Mouse (Mus musculus) hindbrain, embryonic 14.5 days (tissue): ENCODE results near the gene Lpp. TPM values are rescaled to one million over a fixed set of nuclear protein-coding genes. Genes with fewer than 3 reads are reported as not detected.

ENCODE experiments used
- ATAC-seq: fragments of 200-750 bp; cut with Nextera tagmentation; 2 replicates; pipeline ENCODE4 v1.8.0; 2017; ENCODE audit warnings: moderate number of reproducible peaks, mild to moderate bottlenecking, moderate TSS enrichment, moderate library complexity; ENCODE audit not compliant: low FRiP score
- DNase-seq: peaks from one replicate; pipeline ENCODE4 v3.0.0-alpha.2; 2015; ENCODE audit warnings: low spot score
- H3K27ac ChIP-seq: fragments of 300-500 bp; sonication (generic); 2 replicates; pipeline ENCODE4 v1.5.1; 2014; ENCODE audit warnings: mild to moderate bottlenecking, moderate library complexity
- H3K27me3 ChIP-seq: fragments of 300-500 bp; sonication (generic); 2 replicates; pipeline ENCODE4 v1.6.1; 2014; ENCODE audit warnings: mild to moderate bottlenecking, low read length, mixed read lengths; ENCODE audit not compliant: control insufficient read depth, insufficient read depth
- H3K36me3 ChIP-seq: fragments of 300-500 bp; sonication (generic); replicated peaks from 2 replicates; pipeline ENCODE4 v1.6.1; 2014; ENCODE audit not compliant: control insufficient read depth, insufficient read depth
- H3K4me1 ChIP-seq: fragments of 300-500 bp; sonication (generic); replicated peaks from 2 replicates; pipeline ENCODE4 v1.6.1; 2014; ENCODE audit warnings: antibody characterized with exemption, low read length, mixed read lengths; ENCODE audit not compliant: control insufficient read depth, insufficient read depth
- H3K4me2 ChIP-seq: fragments of 300-500 bp; sonication (generic); replicated peaks from 2 replicates; pipeline ENCODE4 v1.6.1; 2014; ENCODE audit warnings: mild to moderate bottlenecking, moderate library complexity
- H3K4me3 ChIP-seq: fragments of 300-500 bp; sonication (generic); replicated peaks from 2 replicates; pipeline ENCODE4 v1.5.1; 2014; ENCODE audit warnings: mild to moderate bottlenecking, low read length
- H3K9ac ChIP-seq: fragments of 300-500 bp; sonication (generic); 2 replicates; pipeline ENCODE4 v1.6.1; 2014
- H3K9me3 ChIP-seq: fragments of 300-500 bp; sonication (generic); 2 replicates; pipeline ENCODE4 v1.6.1; 2016; ENCODE audit warnings: low read length; ENCODE audit not compliant: control insufficient read depth
- WGBS: fragments of 180-500 bp; shearing (Covaris S2); extraction: QIAGEN DNeasy Blood & Tissue Kit; methylation state at CpG from one replicate; pipeline ENCODE4 v1.1.7; 2014; 5-methylcytosine and 5-hydroxymethylcytosine counted together
- polyA plus RNA-seq: library from polyadenylated mRNA; unstranded; fragments of >200 nt; fragmentation: Nextera tagmentation; extraction: Ambion mirVana; gene quantifications from 2 replicates; pipeline ENCODE4 v1.2.1, GENCODE M21; 2014

Lpp gene
- polyA plus RNA-seq, 1 experiment from 2014 or later = 13.0 TPM

DNA sequence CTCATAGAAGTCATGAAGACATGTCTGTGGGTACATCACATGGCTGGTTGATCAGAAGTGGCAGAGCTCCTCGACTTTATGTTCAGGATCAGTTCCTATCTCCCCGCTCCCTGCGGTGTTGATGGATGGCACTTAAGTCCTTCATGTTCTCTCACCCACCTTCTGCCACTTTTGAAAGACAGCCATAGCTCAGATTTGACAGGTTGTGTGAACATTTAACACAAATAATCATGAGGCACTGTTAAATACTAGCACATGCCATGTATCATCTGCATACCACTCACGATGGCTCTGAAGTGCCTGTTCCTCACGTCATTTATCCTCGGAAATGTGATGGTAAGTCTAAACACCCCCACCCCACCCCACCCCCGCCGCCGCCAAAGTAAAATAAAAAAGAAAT lies 441.2 kb downstream of the Lpp start:
- no peak overlapping the region for H3K4me3 ChIP-seq
- no peak for DNase-seq
- H3K4me1 ChIP-seq = no peaks in the 10 kb centered on the region
- H3K27me3 ChIP-seq = no peaks in the 10 kb centered on the region
- H3K4me2 ChIP-seq = no peak overlapping the region
- H3K27ac ChIP-seq = no peak overlapping the region
- no peak for ATAC-seq
- WGBS = 89% methylated on average over 9 of the region's 9 CpGs
- H3K9ac ChIP-seq = no peak overlapping the region
- H3K36me3 ChIP-seq = no peaks in the 10 kb centered on the region
- no peaks in the 10 kb centered on the region for H3K9me3 ChIP-seq

- Histone ChIP-seq H3K4me3 (no peak overlapping the region), H3K4me2 (no peak overlapping the region), H3K9ac (no peak overlapping the region), H3K4me1 (no peaks in the 10 kb centered on the region), H3K9me3 (no peaks in the 10 kb centered on the region), H3K27me3 (no peaks in the 10 kb centered on the region), H3K27ac (no peak overlapping the region), H3K36me3 (no peaks in the 10 kb centered on the region)
- no peak for ATAC-seq
- no peak for DNase-seq
- 81% methylated on average over 5 of the region's 5 CpGs for WGBS
These were observed 443.2 kb downstream of the Lpp start for GRCm38 (mm10) chr16:24836550-24836949.

- no peak overlapping the region for H3K4me2 ChIP-seq
- no peaks in the 10 kb centered on the region for H3K27me3 ChIP-seq
- H3K9me3 ChIP-seq = no peaks in the 10 kb centered on the region
- H3K27ac ChIP-seq = no peak overlapping the region
- no peak overlapping the region for H3K4me3 ChIP-seq
- WGBS = 100% methylated on average over 1 of the region's 1 CpGs
- H3K36me3 ChIP-seq = no peaks in the 10 kb centered on the region
- no peaks in the 10 kb centered on the region for H3K4me1 ChIP-seq
- ATAC-seq (no peak), DNase-seq (no peak)
- H3K9ac ChIP-seq = no peak overlapping the region
These were observed 445.7 kb downstream of the Lpp start for GRCm38 (mm10) chr16:24839018-24839417.

DNA sequence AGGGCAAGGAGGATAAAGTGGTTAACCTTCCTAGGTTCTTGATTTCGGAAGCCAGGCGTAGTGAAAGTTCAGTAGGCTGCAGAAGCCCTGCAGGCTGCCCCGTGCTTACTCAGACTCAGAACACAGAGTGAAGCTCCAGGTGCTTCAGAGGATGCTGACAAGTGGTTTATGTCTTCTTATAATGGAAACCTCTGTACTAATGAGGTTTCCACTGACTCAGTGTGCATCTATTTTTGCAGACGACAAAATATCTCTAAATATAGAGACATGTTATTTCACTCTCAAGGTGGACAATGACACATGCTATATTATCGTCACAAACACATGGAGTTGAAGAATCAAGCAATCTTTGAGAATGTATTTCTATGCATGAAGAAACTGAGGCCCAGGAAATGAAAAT lies 446.8 kb downstream of the Lpp start:
- Histone ChIP-seq H3K9me3 (no peaks in the 10 kb centered on the region), H3K4me1 (no peaks in the 10 kb centered on the region), H3K4me3 (no peak overlapping the region), H3K27ac (no peak overlapping the region), H3K9ac (no peak overlapping the region), H3K36me3 (no peaks in the 10 kb centered on the region), H3K27me3 (no peaks in the 10 kb centered on the region), H3K4me2 (no peak overlapping the region)
- ATAC-seq (no peak), DNase-seq (no peak)
- WGBS = 91% methylated on average over 5 of the region's 5 CpGs

- 87% methylated on average over 1 of the region's 1 CpGs for WGBS
- Histone ChIP-seq H3K9ac (no peak overlapping the region), H3K4me3 (no peak overlapping the region), H3K36me3 (no peaks in the 10 kb centered on the region), H3K4me1 (no peaks in the 10 kb centered on the region), H3K27ac (no peak overlapping the region), H3K4me2 (no peak overlapping the region), H3K27me3 (no peaks in the 10 kb centered on the region), H3K9me3 (no peaks in the 10 kb centered on the region)
- no peak for DNase-seq
- no peak for ATAC-seq
These were observed 452.8 kb downstream of the Lpp start for GRCm38 (mm10) chr16:24846141-24846540.

DNA sequence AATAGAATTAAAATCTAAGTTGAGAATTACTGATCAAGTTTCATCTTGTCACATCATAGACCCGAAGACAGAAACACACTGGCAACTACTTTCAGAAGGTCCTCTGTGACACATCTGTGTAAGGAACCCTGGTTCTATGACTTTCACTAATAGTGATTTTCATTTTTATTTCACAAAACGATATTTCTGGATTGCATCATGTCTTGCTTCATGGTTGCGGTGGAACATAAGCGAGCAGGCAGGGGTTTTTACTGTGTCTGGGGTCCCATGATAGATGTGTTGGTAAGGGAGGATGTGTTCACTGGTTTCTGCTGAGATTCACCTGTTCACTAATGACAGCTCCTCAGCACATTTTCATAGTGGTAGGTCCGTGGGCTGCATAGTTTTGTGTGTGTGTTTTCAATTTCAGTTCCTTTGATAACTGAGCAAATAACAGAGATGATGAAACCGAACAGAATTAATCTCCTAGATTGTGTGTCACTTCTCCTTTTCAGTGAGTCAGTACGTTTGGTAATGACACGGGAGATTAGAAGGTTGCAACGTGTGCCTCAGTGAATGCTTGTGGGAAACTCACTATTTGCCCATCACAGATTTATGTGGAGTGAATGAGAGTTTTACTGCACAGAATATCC lies 466.3 kb downstream of the Lpp start:
- H3K27ac ChIP-seq = no peak overlapping the region
- H3K4me1 ChIP-seq = no peaks in the 10 kb centered on the region
- no peak overlapping the region for H3K4me2 ChIP-seq
- H3K27me3 ChIP-seq = no peaks in the 10 kb centered on the region
- WGBS = 89% methylated on average over 9 of the region's 9 CpGs
- no peaks in the 10 kb centered on the region for H3K36me3 ChIP-seq
- H3K9me3 ChIP-seq = no peaks in the 10 kb centered on the region
- no peak for ATAC-seq
- no peak overlapping the region for H3K9ac ChIP-seq
- no peak overlapping the region for H3K4me3 ChIP-seq
- no peak for DNase-seq

- WGBS = 93% methylated on average over 7 of the region's 7 CpGs
- Histone ChIP-seq H3K4me2 (no peak overlapping the region), H3K4me3 (no peak overlapping the region), H3K9ac (no peak overlapping the region), H3K27ac (no peak overlapping the region), H3K36me3 (no peaks in the 10 kb centered on the region), H3K27me3 (no peaks in the 10 kb centered on the region), H3K4me1 (no peaks in the 10 kb centered on the region), H3K9me3 (no peaks in the 10 kb centered on the region)
- ATAC-seq (no peak), DNase-seq (no peak)
These were observed 467.1 kb downstream of the Lpp start for GRCm38 (mm10) chr16:24860445-24860844.

DNA sequence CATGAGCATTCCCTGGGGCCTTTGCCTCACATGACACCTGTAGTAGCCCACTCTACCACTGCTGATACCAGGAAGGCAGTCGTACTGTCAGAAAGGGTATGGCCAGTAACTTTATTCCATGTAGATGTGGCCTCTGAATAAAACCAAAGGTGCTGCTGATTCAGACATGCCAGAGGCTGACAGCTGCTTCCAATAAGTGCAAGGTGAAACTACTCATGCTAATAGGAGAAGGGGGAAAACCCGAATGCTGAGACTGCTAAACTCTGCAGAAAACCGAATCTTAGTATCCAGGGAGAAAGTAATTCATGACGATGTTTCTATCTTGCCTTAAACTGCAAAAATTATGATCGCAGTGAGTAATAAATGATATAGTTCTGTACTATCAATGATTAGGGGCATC lies 468.1 kb downstream of the Lpp start:
- Histone ChIP-seq H3K27ac (no peak overlapping the region), H3K36me3 (no peaks in the 10 kb centered on the region), H3K4me3 (no peak overlapping the region), H3K4me1 (no peaks in the 10 kb centered on the region), H3K9me3 (no peaks in the 10 kb centered on the region), H3K9ac (no peak overlapping the region), H3K27me3 (no peaks in the 10 kb centered on the region), H3K4me2 (no peak overlapping the region)
- WGBS = 90% methylated on average over 5 of the region's 5 CpGs
- ATAC-seq (no peak), DNase-seq (no peak)

GRCm38 (mm10) chr16:24874235-24874634 lies 480.9 kb downstream of the Lpp start:
- Histone ChIP-seq H3K4me1 (no peaks in the 10 kb centered on the region), H3K27ac (no peak overlapping the region), H3K4me2 (no peak overlapping the region), H3K36me3 (no peaks in the 10 kb centered on the region), H3K27me3 (no peaks in the 10 kb centered on the region), H3K4me3 (no peak overlapping the region), H3K9ac (no peak overlapping the region), H3K9me3 (peaks cover 10% of the 10 kb centered on the region; the same call in 1 of the 2 replicates)
- WGBS = 76% methylated on average over 4 of the region's 4 CpGs
- ATAC-seq (no peak), DNase-seq (peak; percentile 61)

DNA sequence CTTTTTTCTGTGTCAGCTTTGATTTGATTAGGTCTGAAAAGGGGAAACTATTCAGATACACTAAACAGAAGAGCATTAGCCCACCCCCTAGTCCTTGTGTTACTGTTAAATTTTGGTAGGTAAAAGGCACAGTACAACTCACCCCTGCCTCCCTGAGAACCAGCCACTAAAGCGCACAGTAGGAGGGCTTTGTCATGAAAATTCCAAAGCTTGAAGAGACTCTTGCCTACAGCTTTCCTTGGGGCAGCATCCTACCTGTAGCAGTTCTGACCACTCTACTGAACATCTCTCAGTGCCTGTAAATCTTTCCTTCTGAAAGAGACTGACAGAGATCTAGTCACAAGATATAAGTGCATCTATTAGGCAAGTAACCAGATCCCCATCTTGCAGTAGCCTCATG lies 482.4 kb downstream of the Lpp start:
- no peak overlapping the region for H3K4me2 ChIP-seq
- 39% methylated on average over 1 of the region's 1 CpGs for WGBS

More for the DNA sequence above, 482.4 kb downstream of the Lpp start:
- Histone ChIP-seq H3K4me1 (0 out of 2 replicates have a peak, but pooled peaks cover 3% of the 10 kb centered on the region), H3K36me3 (no peaks in the 10 kb centered on the region), H3K4me3 (no peak overlapping the region), H3K27me3 (no peaks in the 10 kb centered on the region), H3K9me3 (peaks cover 10% of the 10 kb centered on the region; the same call in 1 of the 2 replicates), H3K9ac (no peak overlapping the region), H3K27ac (no peak overlapping the region)
- ATAC-seq = no peak
- DNase-seq = no peak
